ENCODE assay signal across 24 mouse cellular contexts in genomic region chr13:92303062-92303948, GRCm38 (mm10). TPM values are rescaled to one million over a fixed set of nuclear protein-coding genes. Genes with fewer than 3 reads are reported as not detected.
A peak's percentile ranks its signal among the peaks of the same experiment; 100 is the strongest.
DNase-seq lines count a peak whose midpoint lies in the region; ATAC-seq and TF ChIP-seq lines count a peak whose summit lies in the region.
"Had no signal": no experiment of that assay in that cellular context is flagged by ENCODE, and none has a peak within 500 bp of the region (broad histone marks: within the 10 kb centered on the region; RNA-seq: fewer than 3 reads in every experiment).

No protein-coding gene starts in this region.

- H3K4me1 ChIP-seq in hindbrain, postnatal 0 days (ENCODE audit: insufficient read depth, low read length) = no peaks in the 10 kb centered on the region
- no peaks in the 10 kb centered on the region for H3K4me1 ChIP-seq in hindbrain, embryonic 13.5 days (replicated peaks)
- no peaks in the 10 kb centered on the region for H3K4me1 ChIP-seq in midbrain, embryonic 16.5 days (ENCODE audit: control insufficient read depth, insufficient read depth, low read length)
- H3K4me1 ChIP-seq in midbrain, embryonic 13.5 days (replicated peaks) = no peaks in the 10 kb centered on the region
- H3K4me1 ChIP-seq in limb, embryonic 13.5 days = peaks cover 37% of the 10 kb centered on the region
- H3K4me1 ChIP-seq in neural tube, embryonic 15.5 days = no peaks in the 10 kb centered on the region
- no peaks in the 10 kb centered on the region for H3K4me1 ChIP-seq in liver, postnatal 0 days (ENCODE audit: insufficient read depth)
- H3K4me1 ChIP-seq: forebrain, embryonic 15.5 days had no signal

- peak; percentile 3 for DNase-seq in hindbrain, postnatal 0 days (ENCODE audit: low spot score)
- DNase-seq in liver, postnatal 0 days = no peak
- no peak for DNase-seq in heart, adult 9 months (ENCODE audit: low spot score in 2 of 2)
- DNase-seq: adrenal gland, postnatal 10 days; cerebellum, adult 11-12 months; cerebellum, adult 9-10 months; cerebellum, postnatal 25 days; gastrocnemius, postnatal 36 days; heart, adult 11 months; heart, postnatal 10 days had no signal

- H3K27ac ChIP-seq in hindbrain, postnatal 0 days = no peak overlapping the region
- no peak overlapping the region for H3K27ac ChIP-seq in hindbrain, embryonic 13.5 days
- H3K27ac ChIP-seq in midbrain, embryonic 16.5 days (ENCODE audit: low read length) = no peak overlapping the region
- H3K27ac ChIP-seq in midbrain, embryonic 13.5 days = no peak overlapping the region
- no peak overlapping the region; the same call in 1 of the 2 replicates for H3K27ac ChIP-seq in limb, embryonic 13.5 days
- no peak overlapping the region for H3K27ac ChIP-seq in neural tube, embryonic 15.5 days (replicated peaks)
- H3K27ac ChIP-seq in liver, postnatal 0 days (ENCODE audit: low read depth) = no peak overlapping the region
- H3K27ac ChIP-seq: embryonic facial prominence, embryonic 12.5 days; forebrain, embryonic 15.5 days; heart, embryonic 10.5 days; hindbrain, embryonic 14.5 days had no signal

- H3K9ac ChIP-seq in hindbrain, postnatal 0 days (replicated peaks; ENCODE audit: low read length) = no peak overlapping the region
- no peak overlapping the region for H3K9ac ChIP-seq in hindbrain, embryonic 13.5 days
- no peak overlapping the region for H3K9ac ChIP-seq in midbrain, embryonic 16.5 days (ENCODE audit: low read depth, low read length)
- no peak overlapping the region for H3K9ac ChIP-seq in midbrain, embryonic 13.5 days (replicated peaks)
- no peak overlapping the region for H3K9ac ChIP-seq in limb, embryonic 13.5 days
- H3K9ac ChIP-seq in neural tube, embryonic 15.5 days (replicated peaks) = no peak overlapping the region
- no peak overlapping the region for H3K9ac ChIP-seq in liver, postnatal 0 days (replicated peaks)
- H3K9ac ChIP-seq: embryonic facial prominence, embryonic 12.5 days; forebrain, embryonic 15.5 days; hindbrain, embryonic 14.5 days had no signal

- no peaks in the 10 kb centered on the region; the same call in 1 of the 2 replicates for H3K36me3 ChIP-seq in hindbrain, postnatal 0 days (ENCODE audit: insufficient read depth, low read length)
- H3K36me3 ChIP-seq in hindbrain, embryonic 13.5 days = peaks cover 42% of the 10 kb centered on the region
- no peaks in the 10 kb centered on the region for H3K36me3 ChIP-seq in midbrain, embryonic 16.5 days (ENCODE audit: control insufficient read depth, insufficient read depth, low read length)
- peaks cover 27% of the 10 kb centered on the region for H3K36me3 ChIP-seq in midbrain, embryonic 13.5 days
- peaks cover 34% of the 10 kb centered on the region for H3K36me3 ChIP-seq in limb, embryonic 13.5 days
- H3K36me3 ChIP-seq in neural tube, embryonic 15.5 days = peaks cover 18% of the 10 kb centered on the region; the same call in 1 of the 2 replicates
- H3K36me3 ChIP-seq in liver, postnatal 0 days (replicated peaks; ENCODE audit: insufficient read depth, low read length) = peaks cover 12% of the 10 kb centered on the region

- no peaks in the 10 kb centered on the region for H3K27me3 ChIP-seq in hindbrain, postnatal 0 days (ENCODE audit: insufficient read depth, low read length)
- H3K27me3 ChIP-seq in hindbrain, embryonic 13.5 days = no peaks in the 10 kb centered on the region
- H3K27me3 ChIP-seq in midbrain, embryonic 16.5 days (ENCODE audit: control insufficient read depth, insufficient read depth, low read depth, low read length) = no peaks in the 10 kb centered on the region
- no peaks in the 10 kb centered on the region for H3K27me3 ChIP-seq in midbrain, embryonic 13.5 days
- H3K27me3 ChIP-seq in limb, embryonic 13.5 days = no peaks in the 10 kb centered on the region
- no peaks in the 10 kb centered on the region for H3K27me3 ChIP-seq in neural tube, embryonic 15.5 days (replicated peaks)
- no peaks in the 10 kb centered on the region for H3K27me3 ChIP-seq in liver, postnatal 0 days (ENCODE audit: insufficient read depth, low read length)
- H3K27me3 ChIP-seq: embryonic facial prominence, embryonic 12.5 days; forebrain, embryonic 15.5 days had no signal

- WGBS in hindbrain, postnatal 0 days = 66% methylated on average over 8 of the region's 8 CpGs
- whole genome bisulfite sequencing in hindbrain, embryonic 13.5 days = 83% methylated on average over 8 of the region's 8 CpGs
- 66% methylated on average over 8 of the region's 8 CpGs for WGBS in midbrain, embryonic 16.5 days
- WGBS in midbrain, embryonic 13.5 days = 84% methylated on average over 8 of the region's 8 CpGs
- 30% methylated on average over 8 of the region's 8 CpGs for WGBS in limb, embryonic 13.5 days
- 58% methylated on average over 8 of the region's 8 CpGs for WGBS in neural tube, embryonic 15.5 days
- 84% methylated on average over 8 of the region's 8 CpGs for WGBS in liver, postnatal 0 days (ENCODE audit: insufficient replicate concordance)

- TF ChIP-seq CTCF in hindbrain, postnatal 0 days (IDR thresholded peaks at IDR 0.05; ENCODE audit: low read depth) = no peak
- TF ChIP-seq CTCF in liver, postnatal 0 days (IDR thresholded peaks at IDR 0.05; ENCODE audit: low read depth) = no peak

- no peaks in the 10 kb centered on the region for H3K9me3 ChIP-seq in hindbrain, postnatal 0 days (ENCODE audit: low read length)
- no peaks in the 10 kb centered on the region for H3K9me3 ChIP-seq in hindbrain, embryonic 13.5 days
- no peaks in the 10 kb centered on the region for H3K9me3 ChIP-seq in midbrain, embryonic 16.5 days (replicated peaks; ENCODE audit: control insufficient read depth, low read length, poor library complexity, severe bottlenecking)
- H3K9me3 ChIP-seq in midbrain, embryonic 13.5 days = no peaks in the 10 kb centered on the region
- no peaks in the 10 kb centered on the region for H3K9me3 ChIP-seq in limb, embryonic 13.5 days
- no peaks in the 10 kb centered on the region for H3K9me3 ChIP-seq in neural tube, embryonic 15.5 days (replicated peaks)
- no peaks in the 10 kb centered on the region for H3K9me3 ChIP-seq in liver, postnatal 0 days (ENCODE audit: low read length)
- H3K9me3 ChIP-seq: embryonic facial prominence, embryonic 12.5 days; forebrain, embryonic 15.5 days; heart, embryonic 10.5 days had no signal

- ATAC-seq in hindbrain, postnatal 0 days = no peak
- no peak for ATAC-seq in hindbrain, embryonic 13.5 days (ENCODE audit: low FRiP score)
- peak; percentile 90 for ATAC-seq in midbrain, embryonic 16.5 days
- ATAC-seq in midbrain, embryonic 13.5 days = no peak; the same call in 1 of the 2 replicates
- peak; percentile 55; the same call in 1 of the 2 replicates for ATAC-seq in limb, embryonic 13.5 days (ENCODE audit: low FRiP score, low read depth)
- peak; percentile 62 for ATAC-seq in neural tube, embryonic 15.5 days (ENCODE audit: low FRiP score)
- ATAC-seq in liver, postnatal 0 days = no peak

- H3K4me2 ChIP-seq in hindbrain, postnatal 0 days (ENCODE audit: low read depth, low read length) = no peak overlapping the region
- no peak overlapping the region for H3K4me2 ChIP-seq in hindbrain, embryonic 13.5 days
- H3K4me2 ChIP-seq in midbrain, embryonic 16.5 days (ENCODE audit: low read length) = no peak overlapping the region
- H3K4me2 ChIP-seq in midbrain, embryonic 13.5 days (replicated peaks) = no peak overlapping the region
- no peak overlapping the region for H3K4me2 ChIP-seq in limb, embryonic 13.5 days (replicated peaks)
- H3K4me2 ChIP-seq in neural tube, embryonic 15.5 days = no peak overlapping the region
- H3K4me2 ChIP-seq in liver, postnatal 0 days (ENCODE audit: low read depth, low read length) = no peak overlapping the region
- H3K4me2 ChIP-seq: embryonic facial prominence, embryonic 12.5 days; forebrain, embryonic 15.5 days; hindbrain, embryonic 14.5 days had no signal

- no peak overlapping the region for H3K4me3 ChIP-seq in hindbrain, postnatal 0 days (ENCODE audit: low read length)
- no peak overlapping the region for H3K4me3 ChIP-seq in hindbrain, embryonic 13.5 days
- H3K4me3 ChIP-seq in midbrain, embryonic 16.5 days (ENCODE audit: low read depth, low read length) = no peak overlapping the region
- H3K4me3 ChIP-seq in midbrain, embryonic 13.5 days (replicated peaks) = no peak overlapping the region
- no peak overlapping the region for H3K4me3 ChIP-seq in limb, embryonic 13.5 days
- H3K4me3 ChIP-seq in neural tube, embryonic 15.5 days (replicated peaks) = no peak overlapping the region
- H3K4me3 ChIP-seq in liver, postnatal 0 days (ENCODE audit: low read depth, low read length) = no peak overlapping the region
- H3K4me3 ChIP-seq: embryonic facial prominence, embryonic 12.5 days; forebrain, embryonic 15.5 days; heart, embryonic 10.5 days had no signal

- no peak for TF ChIP-seq EP300 in liver, postnatal 0 days (IDR thresholded peaks at IDR 0.05; ENCODE audit: low read depth)

RNA-seq across cellular contexts. Expression of gene Gm20379, which starts 2.5 kb away (rescaled TPM):
- not detected in 2 replicates for total RNA-seq in hindbrain, postnatal 0 days (2014; rRNA removed)
- polyA plus RNA-seq in hindbrain, postnatal 0 days (2015; fragmentation: Nextera tagmentation; extraction: Ambion mirVana) = 0.73 and 0.83 TPM in 2 replicates
- polyA plus RNA-seq in hindbrain, embryonic 13.5 days (2015; fragmentation: Nextera tagmentation; extraction: Ambion mirVana) = 0.96 and 1.2 TPM in 2 replicates
- polyA plus RNA-seq in midbrain, embryonic 16.5 days (2015; fragmentation: Nextera tagmentation; extraction: Ambion mirVana) = 0.75 and 0.87 TPM in 2 replicates
- 0.88 and 1.0 TPM in 2 replicates for polyA plus RNA-seq in midbrain, embryonic 13.5 days (2015; fragmentation: Nextera tagmentation; extraction: Ambion mirVana)
- 1.5 and 2.0 TPM in 2 replicates for polyA plus RNA-seq in limb, embryonic 13.5 days (2015; fragmentation: Nextera tagmentation; extraction: Ambion mirVana)
- 1.2 and 1.4 TPM in 2 replicates for polyA plus RNA-seq in neural tube, embryonic 15.5 days (2015; fragmentation: Nextera tagmentation; extraction: Ambion mirVana)
- polyA plus RNA-seq in liver, postnatal 0 days (2015; fragmentation: Nextera tagmentation; extraction: Ambion mirVana) = 0.24 and 0.38 TPM in 2 replicates
- total RNA-seq: adrenal gland, postnatal 10 days; adrenal gland, postnatal 4 days; gastrocnemius, adult 8-10 months; gastrocnemius, postnatal 36 days; heart, postnatal 10 days; hematopoietic stem cell, adult 5-6 weeks; MEL had no signal
- polyA plus RNA-seq: cortical plate, adult 2 months had no signal

RNA-seq across cellular contexts. Expression of gene Dhfr, which starts 51.2 kb away (rescaled TPM):
- 4.1 and 4.3 TPM in 2 replicates for total RNA-seq in hindbrain, postnatal 0 days (2014; rRNA removed)
- polyA plus RNA-seq in hindbrain, postnatal 0 days (2015; fragmentation: Nextera tagmentation; extraction: Ambion mirVana) = 4.5 and 5.3 TPM in 2 replicates
- 5.8 and 6.1 TPM in 2 replicates for polyA plus RNA-seq in hindbrain, embryonic 13.5 days (2015; fragmentation: Nextera tagmentation; extraction: Ambion mirVana)
- 3.2 and 3.3 TPM in 2 replicates for polyA plus RNA-seq in midbrain, embryonic 16.5 days (2015; fragmentation: Nextera tagmentation; extraction: Ambion mirVana)
- polyA plus RNA-seq in midbrain, embryonic 13.5 days (2015; fragmentation: Nextera tagmentation; extraction: Ambion mirVana) = 8.5 and 8.6 TPM in 2 replicates
- polyA plus RNA-seq in limb, embryonic 13.5 days (2015; fragmentation: Nextera tagmentation; extraction: Ambion mirVana) = 16.1 and 16.9 TPM in 2 replicates
- polyA plus RNA-seq in neural tube, embryonic 15.5 days (2015; fragmentation: Nextera tagmentation; extraction: Ambion mirVana) = 4.2 and 6.5 TPM in 2 replicates
- 10.4 and 11.0 TPM in 2 replicates for polyA plus RNA-seq in liver, postnatal 0 days (2015; fragmentation: Nextera tagmentation; extraction: Ambion mirVana)

RNA-seq across cellular contexts. Expression of gene Msh3, which starts 51.5 kb away (rescaled TPM):
- total RNA-seq in hindbrain, postnatal 0 days (2014; rRNA removed) = 14.4 and 15.0 TPM in 2 replicates
- polyA plus RNA-seq in hindbrain, postnatal 0 days (2015; fragmentation: Nextera tagmentation; extraction: Ambion mirVana) = 21.1 and 21.9 TPM in 2 replicates
- 27.1 and 27.3 TPM in 2 replicates for polyA plus RNA-seq in hindbrain, embryonic 13.5 days (2015; fragmentation: Nextera tagmentation; extraction: Ambion mirVana)
- 21.8 and 25.0 TPM in 2 replicates for polyA plus RNA-seq in midbrain, embryonic 16.5 days (2015; fragmentation: Nextera tagmentation; extraction: Ambion mirVana)
- polyA plus RNA-seq in midbrain, embryonic 13.5 days (2015; fragmentation: Nextera tagmentation; extraction: Ambion mirVana) = 26.7 and 27.3 TPM in 2 replicates
- polyA plus RNA-seq in limb, embryonic 13.5 days (2015; fragmentation: Nextera tagmentation; extraction: Ambion mirVana) = 31.9 and 32.2 TPM in 2 replicates
- polyA plus RNA-seq in neural tube, embryonic 15.5 days (2015; fragmentation: Nextera tagmentation; extraction: Ambion mirVana) = 24.0 and 26.9 TPM in 2 replicates
- polyA plus RNA-seq in liver, postnatal 0 days (2015; fragmentation: Nextera tagmentation; extraction: Ambion mirVana) = 6.8 and 7.8 TPM in 2 replicates

Comparison
In these comparisons a context has a peak if more than half of its experiments do, and no peak if none do; other contexts are left out.
1. ATAC-seq: peak in midbrain, embryonic 16.5 days (single experiment), limb, embryonic 13.5 days (single experiment) and neural tube, embryonic 15.5 days (single experiment); none in hindbrain, postnatal 0 days (single experiment), hindbrain, embryonic 13.5 days (single experiment), midbrain, embryonic 13.5 days (single experiment) and liver, postnatal 0 days (single experiment).